Mouse (Mus musculus): ENCODE data around the gene Sdccag8. TPM values are rescaled to one million over a fixed set of nuclear protein-coding genes. Genes with fewer than 3 reads are reported as not detected.
"Not testable (repeated sequence)": the region's sequence is repeated elsewhere in the genome, so short reads cannot be mapped to it uniquely, and the experiment has no call there.

Gene Sdccag8
- polyA plus RNA-seq, 1 experiment from 2014 or later: 9.8 TPM

GRCm38 (mm10) chr1:176832607-176833006, 18.1 kb downstream of the Sdccag8 start:
- Histone ChIP-seq H3K4me1 (ENCODE audit: control insufficient read depth, insufficient read depth, low read length) (0 out of 2 replicates have a peak, but pooled peaks cover 7% of the 10 kb centered on the region), H3K27me3 (ENCODE audit: control insufficient read depth, insufficient read depth, low read length) (no peaks in the 10 kb centered on the region), H3K4me3 (ENCODE audit: low read depth, low read length) (no peak overlapping the region), H3K9ac (ENCODE audit: low read depth, low read length) (no peak overlapping the region), H3K4me2 (no peak overlapping the region), H3K27ac (ENCODE audit: low read depth, low read length) (no peak overlapping the region), H3K9me3 (replicated peaks; ENCODE audit: control insufficient read depth, low read length) (no peaks in the 10 kb centered on the region), H3K36me3 (ENCODE audit: control insufficient read depth, insufficient read depth, low read length) (no peaks in the 10 kb centered on the region)
- 61% methylated on average over 8 of the region's 8 CpGs for WGBS (ENCODE audit: insufficient replicate concordance)
- ATAC-seq (replicated peaks; ENCODE audit: insufficient number of reproducible peaks, low FRiP score, low TSS enrichment): no peak

- Histone ChIP-seq H3K4me2 (no peak overlapping the region), H3K27ac (ENCODE audit: low read depth, low read length) (no peak overlapping the region), H3K9ac (ENCODE audit: low read depth, low read length) (no peak overlapping the region), H3K4me3 (ENCODE audit: low read depth, low read length) (no peak overlapping the region), H3K36me3 (ENCODE audit: control insufficient read depth, insufficient read depth, low read length) (no peaks in the 10 kb centered on the region), H3K4me1 (ENCODE audit: control insufficient read depth, insufficient read depth, low read length) (0 out of 2 replicates have a peak, but pooled peaks cover 7% of the 10 kb centered on the region), H3K27me3 (ENCODE audit: control insufficient read depth, insufficient read depth, low read length) (no peaks in the 10 kb centered on the region), H3K9me3 (replicated peaks; ENCODE audit: control insufficient read depth, low read length) (no peaks in the 10 kb centered on the region)
- no peak for ATAC-seq (replicated peaks; ENCODE audit: insufficient number of reproducible peaks, low FRiP score, low TSS enrichment)
Observed at GRCm38 (mm10) chr1:176833257-176833656, 18.8 kb downstream of the Sdccag8 start.

- no peak for ATAC-seq (replicated peaks; ENCODE audit: insufficient number of reproducible peaks, low FRiP score, low TSS enrichment)
- H3K4me2 ChIP-seq: peak overlapping the region; percentile 94
Observed at GRCm38 (mm10) chr1:176833948-176834347, 19.5 kb downstream of the Sdccag8 start.

GRCm38 (mm10) chr1:176834880-176835279, 20.4 kb downstream of the Sdccag8 start:
- H3K27me3 ChIP-seq (ENCODE audit: control insufficient read depth, insufficient read depth, low read length): no peaks in the 10 kb centered on the region
- WGBS (ENCODE audit: insufficient replicate concordance): 30% methylated on average over 6 of the region's 6 CpGs
- no peak overlapping the region for H3K27ac ChIP-seq (ENCODE audit: low read depth, low read length)
- H3K9me3 ChIP-seq (replicated peaks; ENCODE audit: control insufficient read depth, low read length): no peaks in the 10 kb centered on the region
- ATAC-seq (replicated peaks; ENCODE audit: insufficient number of reproducible peaks, low FRiP score, low TSS enrichment): no peak
- 0 out of 2 replicates have a peak, but pooled peaks cover 7% of the 10 kb centered on the region for H3K4me1 ChIP-seq (ENCODE audit: control insufficient read depth, insufficient read depth, low read length)
- no peak overlapping the region for H3K9ac ChIP-seq (ENCODE audit: low read depth, low read length)
- H3K4me3 ChIP-seq (ENCODE audit: low read depth, low read length): peak overlapping the region; percentile 63
- H3K36me3 ChIP-seq (ENCODE audit: control insufficient read depth, insufficient read depth, low read length): no peaks in the 10 kb centered on the region
- peak overlapping the region; percentile 94 for H3K4me2 ChIP-seq

More at GRCm38 (mm10) chr1:176833948-176834347, 19.5 kb downstream of the Sdccag8 start:
- Histone ChIP-seq H3K27ac (ENCODE audit: low read depth, low read length) (no peak overlapping the region), H3K4me3 (ENCODE audit: low read depth, low read length) (no peak overlapping the region), H3K27me3 (ENCODE audit: control insufficient read depth, insufficient read depth, low read length) (no peaks in the 10 kb centered on the region), H3K36me3 (ENCODE audit: control insufficient read depth, insufficient read depth, low read length) (no peaks in the 10 kb centered on the region), H3K9me3 (replicated peaks; ENCODE audit: control insufficient read depth, low read length) (no peaks in the 10 kb centered on the region), H3K4me1 (ENCODE audit: control insufficient read depth, insufficient read depth, low read length) (0 out of 2 replicates have a peak, but pooled peaks cover 7% of the 10 kb centered on the region), H3K9ac (ENCODE audit: low read depth, low read length) (no peak overlapping the region)
- WGBS (ENCODE audit: insufficient replicate concordance): 62% methylated on average over 3 of the region's 3 CpGs

- H3K27me3 ChIP-seq (ENCODE audit: control insufficient read depth, insufficient read depth, low read length): no peaks in the 10 kb centered on the region
- H3K9ac ChIP-seq (ENCODE audit: low read depth, low read length): peak overlapping the region; percentile 69
- peak overlapping the region; percentile 57; the same call in 1 of the 2 replicates for H3K27ac ChIP-seq (ENCODE audit: low read depth, low read length)
- H3K4me3 ChIP-seq (ENCODE audit: low read depth, low read length): peak overlapping the region; percentile 63
- ATAC-seq (replicated peaks; ENCODE audit: insufficient number of reproducible peaks, low FRiP score, low TSS enrichment): peak; percentile 63
- no peaks in the 10 kb centered on the region for H3K36me3 ChIP-seq (ENCODE audit: control insufficient read depth, insufficient read depth, low read length)
- peak overlapping the region; percentile 94 for H3K4me2 ChIP-seq
- H3K4me1 ChIP-seq (ENCODE audit: control insufficient read depth, insufficient read depth, low read length): 0 out of 2 replicates have a peak, but pooled peaks cover 7% of the 10 kb centered on the region
- no peaks in the 10 kb centered on the region for H3K9me3 ChIP-seq (replicated peaks; ENCODE audit: control insufficient read depth, low read length)
- WGBS (ENCODE audit: insufficient replicate concordance): 1% methylated on average over 41 of the region's 41 CpGs
Observed at GRCm38 (mm10) chr1:176835501-176836294, 21.2 kb downstream of the Sdccag8 start.

GRCm38 (mm10) chr1:176836562-176836961, 22.1 kb downstream of the Sdccag8 start:
- not testable (repeated sequence) for H3K9ac ChIP-seq (ENCODE audit: low read depth, low read length); H3K27me3 ChIP-seq (ENCODE audit: control insufficient read depth, insufficient read depth, low read length); H3K27ac ChIP-seq (ENCODE audit: low read depth, low read length); H3K9me3 ChIP-seq (replicated peaks; ENCODE audit: control insufficient read depth, low read length); H3K36me3 ChIP-seq (ENCODE audit: control insufficient read depth, insufficient read depth, low read length); H3K4me1 ChIP-seq (ENCODE audit: control insufficient read depth, insufficient read depth, low read length); ATAC-seq (replicated peaks; ENCODE audit: insufficient number of reproducible peaks, low FRiP score, low TSS enrichment)
- Histone ChIP-seq H3K4me2 (peak overlapping the region; percentile 94), H3K4me3 (ENCODE audit: low read depth, low read length) (peak overlapping the region; percentile 23)
- WGBS (ENCODE audit: insufficient replicate concordance): 23% methylated on average over 7 of the region's 7 CpGs

GRCm38 (mm10) chr1:176845082-176845977, 30.9 kb downstream of the Sdccag8 start:
- no peak overlapping the region for H3K9ac ChIP-seq (ENCODE audit: low read depth, low read length)
- no peak overlapping the region for H3K4me3 ChIP-seq (ENCODE audit: low read depth, low read length)
- no peak overlapping the region for H3K27ac ChIP-seq (ENCODE audit: low read depth, low read length)
- no peak overlapping the region for H3K4me2 ChIP-seq
- H3K4me1 ChIP-seq (ENCODE audit: control insufficient read depth, insufficient read depth, low read length): no peaks in the 10 kb centered on the region; the same call in 1 of the 2 replicates
- H3K27me3 ChIP-seq (ENCODE audit: control insufficient read depth, insufficient read depth, low read length): no peaks in the 10 kb centered on the region
- H3K36me3 ChIP-seq (ENCODE audit: control insufficient read depth, insufficient read depth, low read length): no peaks in the 10 kb centered on the region
- ATAC-seq (replicated peaks; ENCODE audit: insufficient number of reproducible peaks, low FRiP score, low TSS enrichment): no peak
- WGBS (ENCODE audit: insufficient replicate concordance): 79% methylated on average over 17 of the region's 17 CpGs
- H3K9me3 ChIP-seq (replicated peaks; ENCODE audit: control insufficient read depth, low read length): no peaks in the 10 kb centered on the region

- 75% methylated on average over 10 of the region's 10 CpGs for WGBS (ENCODE audit: insufficient replicate concordance)
- no peak overlapping the region for H3K9ac ChIP-seq (ENCODE audit: low read depth, low read length)
- ATAC-seq (replicated peaks; ENCODE audit: insufficient number of reproducible peaks, low FRiP score, low TSS enrichment): no peak
- no peaks in the 10 kb centered on the region for H3K27me3 ChIP-seq (ENCODE audit: control insufficient read depth, insufficient read depth, low read length)
- H3K27ac ChIP-seq (ENCODE audit: low read depth, low read length): no peak overlapping the region
- H3K4me2 ChIP-seq: no peak overlapping the region
- H3K36me3 ChIP-seq (ENCODE audit: control insufficient read depth, insufficient read depth, low read length): no peaks in the 10 kb centered on the region; the same call in 1 of the 2 replicates
- no peaks in the 10 kb centered on the region; the same call in 1 of the 2 replicates for H3K9me3 ChIP-seq (replicated peaks; ENCODE audit: control insufficient read depth, low read length)
- H3K4me3 ChIP-seq (ENCODE audit: low read depth, low read length): no peak overlapping the region
- no peaks in the 10 kb centered on the region; the same call in 1 of the 2 replicates for H3K4me1 ChIP-seq (ENCODE audit: control insufficient read depth, insufficient read depth, low read length)
Observed at GRCm38 (mm10) chr1:176847118-176847859, 32.8 kb downstream of the Sdccag8 start.

All from heart, embryonic 11.5 days (tissue).